Mouse (Mus musculus) granulocyte monocyte progenitor cell, adult 5-6 weeks (primary cell): ENCODE measurements around the gene Hemk1. TPM values are rescaled to one million over a fixed set of nuclear protein-coding genes. Genes with fewer than 3 reads are reported as not detected.
A peak's percentile ranks its signal among the peaks of the same experiment; 100 is the strongest.

Experiments
- ATAC-seq: replicated peaks from 2 replicates; pipeline ENCODE4 v1.8.0; 2016; ENCODE audit warnings: mild to moderate bottlenecking, moderate TSS enrichment, inconsistent platforms; ENCODE audit not compliant: poor library complexity, severe bottlenecking
- total RNA-seq, 2 experiments: library from RNA; stranded (forward) in 1 of 2; stranded (reverse) in 1 of 2; fragments of 200-712, 200-1000 nt in 1 of 2; fragments of >200 nt in 1 of 2; fragmentation: Nextera tagmentation in 1 of 2; gene quantifications; 2 replicates each; pipeline ENCODE4 v1.2.3; 2014 to 2017

Gene Hemk1
- total RNA-seq, 2 experiments from 2014 or later, result 6.0 to 32.9 TPM

GRCm38 (mm10) chr9:107297059-107297458 lies 41.1 kb downstream of the Hemk1 start:
- no peak for ATAC-seq

GRCm38 (mm10) chr9:107296501-107296965 lies 41.6 kb downstream of the Hemk1 start:
- peak; percentile 85 for ATAC-seq

- peak; percentile 18 for ATAC-seq
These were observed 42.1 kb downstream of the Hemk1 start for GRCm38 (mm10) chr9:107296041-107296440.

- ATAC-seq, result no peak
These were observed 42.3 kb downstream of the Hemk1 start, which contains the start of gene Cish for GRCm38 (mm10) chr9:107296016-107296040. Cish (plus strand) TSS chr9:107296026.

- no peak for ATAC-seq
These were observed 42.5 kb downstream of the Hemk1 start for GRCm38 (mm10) chr9:107295616-107296015.

- peak; percentile 36 for ATAC-seq
These were observed 43.9 kb downstream of the Hemk1 start for GRCm38 (mm10) chr9:107294249-107294648.

- peak; percentile 36 for ATAC-seq
These were observed 47.3 kb downstream of the Hemk1 start for GRCm38 (mm10) chr9:107290897-107291296.

GRCm38 (mm10) chr9:107289211-107290076 lies 48.7 kb downstream of the Hemk1 start, which contains the start of gene Mapkapk3:
Mapkapk3 (minus strand) TSS chr9:107289877.
- peak; percentile 58 for ATAC-seq

GRCm38 (mm10) chr9:107288711-107289110 lies 49.4 kb downstream of the Hemk1 start:
- peak; percentile 47 for ATAC-seq

- no peak for ATAC-seq
These were observed 50.0 kb downstream of the Hemk1 start for GRCm38 (mm10) chr9:107288105-107288650.

GRCm38 (mm10) chr9:107287294-107287693 lies 50.9 kb downstream of the Hemk1 start:
- peak; percentile 31 for ATAC-seq

GRCm38 (mm10) chr9:107285009-107285408 lies 53.1 kb downstream of the Hemk1 start:
- 0 out of 2 replicates have a peak, but pooled peaks have one; percentile 4 for ATAC-seq

- ATAC-seq, result peak; percentile 26
These were observed 55.2 kb downstream of the Hemk1 start for GRCm38 (mm10) chr9:107282951-107283350.

- ATAC-seq, result no peak
These were observed 56.7 kb downstream of the Hemk1 start for GRCm38 (mm10) chr9:107281241-107281987.

GRCm38 (mm10) chr9:107280322-107281027 lies 57.7 kb downstream of the Hemk1 start:
- peak; percentile 67 for ATAC-seq

- peak; percentile 21 for ATAC-seq
These were observed 58.5 kb downstream of the Hemk1 start for GRCm38 (mm10) chr9:107279378-107280321.

- 0 out of 2 replicates have a peak, but pooled peaks have one; percentile 12 for ATAC-seq
These were observed 59.4 kb downstream of the Hemk1 start for GRCm38 (mm10) chr9:107278527-107279377.

GRCm38 (mm10) chr9:107278126-107278525 lies 60.0 kb downstream of the Hemk1 start:
- no peak for ATAC-seq

- no peak for ATAC-seq
These were observed 60.5 kb downstream of the Hemk1 start for GRCm38 (mm10) chr9:107277603-107278002.
